Mouse (Mus musculus): ENCODE measurements around the gene Aph1c. TPM values are rescaled to one million over a fixed set of nuclear protein-coding genes. Genes with fewer than 3 reads are reported as not detected.

The Aph1c gene
- polyA plus RNA-seq, 1 experiment from 2014 or later, result 2.0 TPM

- H3K4me3 ChIP-seq, result no peak overlapping the region
- no peak overlapping the region for H3K4me2 ChIP-seq (replicated peaks)
- H3K9me3 ChIP-seq, result no peaks in the 10 kb centered on the region
- WGBS, result 69% methylated on average over 3 of the region's 3 CpGs
- no peak overlapping the region for H3K27ac ChIP-seq
- H3K9ac ChIP-seq, result no peak overlapping the region
- H3K36me3 ChIP-seq, result peaks cover 4% of the 10 kb centered on the region
- ATAC-seq (ENCODE audit: low FRiP score, low read depth), result no peak
- no peaks in the 10 kb centered on the region for H3K4me1 ChIP-seq
- H3K27me3 ChIP-seq (replicated peaks), result no peaks in the 10 kb centered on the region
Measured at GRCm38 (mm10) chr9:66864708-66865107, 30.2 kb upstream of the Aph1c start.

GRCm38 (mm10) chr9:66863456-66863855, 28.9 kb upstream of the Aph1c start:
- Histone ChIP-seq H3K27me3 (replicated peaks) (no peaks in the 10 kb centered on the region), H3K36me3 (peaks cover 16% of the 10 kb centered on the region), H3K9ac (no peak overlapping the region), H3K4me3 (no peak overlapping the region), H3K4me2 (replicated peaks) (no peak overlapping the region), H3K9me3 (no peaks in the 10 kb centered on the region), H3K4me1 (no peaks in the 10 kb centered on the region), H3K27ac (no peak overlapping the region)
- no peak for ATAC-seq (ENCODE audit: low FRiP score, low read depth)
- WGBS, result 61% methylated on average over 3 of the region's 3 CpGs

GRCm38 (mm10) chr9:66862202-66862601, 27.7 kb upstream of the Aph1c start:
- Histone ChIP-seq H3K4me1 (no peaks in the 10 kb centered on the region), H3K9ac (no peak overlapping the region), H3K4me2 (replicated peaks) (no peak overlapping the region), H3K27ac (no peak overlapping the region), H3K27me3 (replicated peaks) (no peaks in the 10 kb centered on the region), H3K9me3 (no peaks in the 10 kb centered on the region), H3K4me3 (no peak overlapping the region), H3K36me3 (peaks cover 23% of the 10 kb centered on the region)
- no peak for ATAC-seq (ENCODE audit: low FRiP score, low read depth)
- WGBS, result 95% methylated on average over 4 of the region's 4 CpGs

GRCm38 (mm10) chr9:66861104-66861767, 26.7 kb upstream of the Aph1c start:
- 73% methylated on average over 5 of the region's 5 CpGs for WGBS
- Histone ChIP-seq H3K36me3 (peaks cover 23% of the 10 kb centered on the region), H3K9ac (no peak overlapping the region), H3K4me1 (no peaks in the 10 kb centered on the region), H3K4me3 (no peak overlapping the region), H3K4me2 (replicated peaks) (no peak overlapping the region), H3K27ac (no peak overlapping the region), H3K27me3 (replicated peaks) (no peaks in the 10 kb centered on the region), H3K9me3 (no peaks in the 10 kb centered on the region)
- no peak for ATAC-seq (ENCODE audit: low FRiP score, low read depth)

- H3K4me2 ChIP-seq (replicated peaks), result no peak overlapping the region
- 95% methylated on average over 5 of the region's 5 CpGs for WGBS
Measured at GRCm38 (mm10) chr9:66859523-66859922, 25.0 kb upstream of the Aph1c start.

GRCm38 (mm10) chr9:66855865-66856264, 21.3 kb upstream of the Aph1c start:
- Histone ChIP-seq H3K27ac (no peak overlapping the region), H3K4me2 (replicated peaks) (no peak overlapping the region), H3K27me3 (replicated peaks) (no peaks in the 10 kb centered on the region), H3K4me1 (peaks cover 3% of the 10 kb centered on the region; the same call in 1 of the 2 replicates), H3K36me3 (peaks cover 23% of the 10 kb centered on the region), H3K9ac (no peak overlapping the region), H3K4me3 (no peak overlapping the region), H3K9me3 (no peaks in the 10 kb centered on the region)
- WGBS, result 50% methylated on average over 7 of the region's 7 CpGs
- no peak for ATAC-seq (ENCODE audit: low FRiP score, low read depth)

More at GRCm38 (mm10) chr9:66859523-66859922, 25.0 kb upstream of the Aph1c start:
- Histone ChIP-seq H3K9me3 (no peaks in the 10 kb centered on the region), H3K4me1 (no peaks in the 10 kb centered on the region), H3K4me3 (no peak overlapping the region), H3K36me3 (peaks cover 23% of the 10 kb centered on the region), H3K9ac (no peak overlapping the region), H3K27me3 (replicated peaks) (no peaks in the 10 kb centered on the region), H3K27ac (no peak overlapping the region)
- ATAC-seq (ENCODE audit: low FRiP score, low read depth), result no peak

- H3K4me2 ChIP-seq (replicated peaks), result no peak overlapping the region
- H3K9ac ChIP-seq, result no peak overlapping the region
- peaks cover 3% of the 10 kb centered on the region for H3K36me3 ChIP-seq
- no peak overlapping the region for H3K4me3 ChIP-seq
- WGBS, result 26% methylated on average over 6 of the region's 6 CpGs
- no peak for ATAC-seq (ENCODE audit: low FRiP score, low read depth)
- peaks cover 4% of the 10 kb centered on the region; the same call in 1 of the 2 replicates for H3K4me1 ChIP-seq
- no peaks in the 10 kb centered on the region for H3K9me3 ChIP-seq
- H3K27me3 ChIP-seq (replicated peaks), result no peaks in the 10 kb centered on the region
- H3K27ac ChIP-seq, result no peak overlapping the region
Measured at GRCm38 (mm10) chr9:66852592-66852991, 18.1 kb upstream of the Aph1c start.

- Histone ChIP-seq H3K27me3 (replicated peaks) (no peaks in the 10 kb centered on the region), H3K4me3 (no peak overlapping the region), H3K27ac (no peak overlapping the region), H3K9ac (no peak overlapping the region), H3K36me3 (peaks cover 16% of the 10 kb centered on the region), H3K4me1 (peaks cover 4% of the 10 kb centered on the region; the same call in 1 of the 2 replicates), H3K9me3 (no peaks in the 10 kb centered on the region), H3K4me2 (replicated peaks) (no peak overlapping the region)
- 69% methylated on average over 5 of the region's 5 CpGs for WGBS
- ATAC-seq (ENCODE audit: low FRiP score, low read depth), result no peak
Measured at GRCm38 (mm10) chr9:66850966-66851365, 16.4 kb upstream of the Aph1c start.

GRCm38 (mm10) chr9:66846822-66847221, 12.3 kb upstream of the Aph1c start:
- WGBS, result 96% methylated on average over 5 of the region's 5 CpGs

GRCm38 (mm10) chr9:66835097-66835480, 563 bp upstream of the Aph1c start:
- Histone ChIP-seq H3K4me2 (replicated peaks) (peak overlapping the region; percentile 95), H3K27ac (no peak overlapping the region), H3K4me1 (peaks cover 14% of the 10 kb centered on the region; the same call in 1 of the 2 replicates), H3K9ac (peak overlapping the region; percentile 35; the same call in 1 of the 2 replicates), H3K27me3 (replicated peaks) (peaks cover 7% of the 10 kb centered on the region; the same call in 1 of the 2 replicates), H3K36me3 (no peaks in the 10 kb centered on the region), H3K9me3 (no peaks in the 10 kb centered on the region), H3K4me3 (peak overlapping the region; percentile 49)
- WGBS, result under 1% methylated on average over 24 of the region's 24 CpGs
- peak; percentile 81 for ATAC-seq (ENCODE audit: low FRiP score, low read depth)

More at GRCm38 (mm10) chr9:66846822-66847221, 12.3 kb upstream of the Aph1c start:
- H3K27me3 ChIP-seq (replicated peaks), result no peaks in the 10 kb centered on the region
- no peak for ATAC-seq (ENCODE audit: low FRiP score, low read depth)
- no peak overlapping the region for H3K4me3 ChIP-seq
- H3K27ac ChIP-seq, result no peak overlapping the region
- H3K9ac ChIP-seq, result no peak overlapping the region
- no peaks in the 10 kb centered on the region for H3K9me3 ChIP-seq
- no peak overlapping the region for H3K4me2 ChIP-seq (replicated peaks)
- H3K4me1 ChIP-seq, result peaks cover 4% of the 10 kb centered on the region; the same call in 1 of the 2 replicates
- H3K36me3 ChIP-seq, result peaks cover 16% of the 10 kb centered on the region

- peak overlapping the region; percentile 95 for H3K4me2 ChIP-seq (replicated peaks)
- peaks cover 7% of the 10 kb centered on the region; the same call in 1 of the 2 replicates for H3K27me3 ChIP-seq (replicated peaks)
- ATAC-seq (ENCODE audit: low FRiP score, low read depth), result no peak
- no peak overlapping the region for H3K27ac ChIP-seq
- peaks cover 14% of the 10 kb centered on the region; the same call in 1 of the 2 replicates for H3K4me1 ChIP-seq
- no peaks in the 10 kb centered on the region for H3K36me3 ChIP-seq
- no peaks in the 10 kb centered on the region for H3K9me3 ChIP-seq
- H3K4me3 ChIP-seq, result peak overlapping the region; percentile 49
- H3K9ac ChIP-seq, result peak overlapping the region; percentile 49
- 16% methylated on average over 7 of the region's 7 CpGs for WGBS
Measured at GRCm38 (mm10) chr9:66833851-66834250, 675 bp downstream of the Aph1c start.

- Histone ChIP-seq H3K4me1 (peaks cover 14% of the 10 kb centered on the region; the same call in 1 of the 2 replicates), H3K4me2 (replicated peaks) (no peak overlapping the region), H3K9me3 (no peaks in the 10 kb centered on the region), H3K27ac (no peak overlapping the region), H3K9ac (no peak overlapping the region), H3K4me3 (no peak overlapping the region), H3K36me3 (no peaks in the 10 kb centered on the region), H3K27me3 (replicated peaks) (peaks cover 7% of the 10 kb centered on the region; the same call in 1 of the 2 replicates)
- ATAC-seq (ENCODE audit: low FRiP score, low read depth), result no peak
- WGBS, result 69% methylated on average over 4 of the region's 4 CpGs
Measured at GRCm38 (mm10) chr9:66832366-66832908, 2.1 kb downstream of the Aph1c start.

Measured in neural tube, embryonic 12.5 days (tissue).